Mouse (Mus musculus): Measurements from ENCODE around the gene Hip1r. TPM values are rescaled to one million over a fixed set of nuclear protein-coding genes. Genes with fewer than 3 reads are reported as not detected.

The Hip1r gene
- polyA plus RNA-seq, 1 experiment from 2014 or later: 13.5 TPM

GRCm38 (mm10) chr5:124025587-124026441, 52.4 kb downstream of the Hip1r start:
- Histone ChIP-seq H3K4me3 (ENCODE audit: low read depth, low read length) (no peak overlapping the region), H3K9me3 (ENCODE audit: low read length) (no peaks in the 10 kb centered on the region), H3K4me1 (ENCODE audit: insufficient read depth) (peaks cover 84% of the 10 kb centered on the region), H3K27ac (ENCODE audit: low read depth) (peak overlapping the region; percentile 90), H3K36me3 (replicated peaks; ENCODE audit: insufficient read depth, low read length) (peaks cover 13% of the 10 kb centered on the region; the same call in 1 of the 2 replicates), H3K4me2 (ENCODE audit: low read depth, low read length) (peak overlapping the region; percentile 39), H3K27me3 (ENCODE audit: insufficient read depth, low read length) (no peaks in the 10 kb centered on the region), H3K9ac (replicated peaks) (0 out of 2 replicates have a peak overlapping the region, but pooled peaks have one; percentile 3)
- WGBS (ENCODE audit: insufficient replicate concordance): 68% methylated on average over 15 of the region's 15 CpGs
- ATAC-seq (peak; percentile 72), DNase-seq (peak; percentile 65)
- TF ChIP-seq EP300 (IDR thresholded peaks at IDR 0.05; ENCODE audit: low read depth): peak; percentile 10; the same call in 1 of the 2 replicates
- TF ChIP-seq CTCF (IDR thresholded peaks at IDR 0.05; ENCODE audit: low read depth): no peak

GRCm38 (mm10) chr5:124026568-124026967, 53.1 kb downstream of the Hip1r start:
- WGBS (ENCODE audit: insufficient replicate concordance): 71% methylated on average over 5 of the region's 5 CpGs
- Histone ChIP-seq H3K4me2 (ENCODE audit: low read depth, low read length) (peak overlapping the region; percentile 39), H3K36me3 (replicated peaks; ENCODE audit: insufficient read depth, low read length) (peaks cover 13% of the 10 kb centered on the region; the same call in 1 of the 2 replicates), H3K4me1 (ENCODE audit: insufficient read depth) (peaks cover 79% of the 10 kb centered on the region), H3K9ac (replicated peaks) (peak overlapping the region; percentile 22; the same call in 1 of the 2 replicates), H3K27me3 (ENCODE audit: insufficient read depth, low read length) (no peaks in the 10 kb centered on the region), H3K27ac (ENCODE audit: low read depth) (peak overlapping the region; percentile 90), H3K9me3 (ENCODE audit: low read length) (no peaks in the 10 kb centered on the region), H3K4me3 (ENCODE audit: low read depth, low read length) (no peak overlapping the region)
- ATAC-seq (no peak), DNase-seq (no peak)
- TF ChIP-seq CTCF (IDR thresholded peaks at IDR 0.05; ENCODE audit: low read depth) (peak; percentile 9; the same call in 1 of the 2 replicates), EP300 (IDR thresholded peaks at IDR 0.05; ENCODE audit: low read depth) (no peak)

GRCm38 (mm10) chr5:124027702-124028470, 54.5 kb downstream of the Hip1r start:
- Histone ChIP-seq H3K9ac (replicated peaks) (peak overlapping the region; percentile 1; the same call in 1 of the 2 replicates), H3K4me2 (ENCODE audit: low read depth, low read length) (peak overlapping the region; percentile 31), H3K36me3 (replicated peaks; ENCODE audit: insufficient read depth, low read length) (peaks cover 13% of the 10 kb centered on the region; the same call in 1 of the 2 replicates), H3K9me3 (ENCODE audit: low read length) (no peaks in the 10 kb centered on the region), H3K27me3 (ENCODE audit: insufficient read depth, low read length) (no peaks in the 10 kb centered on the region), H3K4me1 (ENCODE audit: insufficient read depth) (peaks cover 71% of the 10 kb centered on the region), H3K4me3 (ENCODE audit: low read depth, low read length) (0 out of 2 replicates have a peak overlapping the region, but pooled peaks have one; percentile 11), H3K27ac (ENCODE audit: low read depth) (peak overlapping the region; percentile 91)
- no peak for TF ChIP-seq EP300 (IDR thresholded peaks at IDR 0.05; ENCODE audit: low read depth)
- no peak for TF ChIP-seq CTCF (IDR thresholded peaks at IDR 0.05; ENCODE audit: low read depth)
- no peak for ATAC-seq
- no peak for DNase-seq
- 50% methylated on average over 19 of the region's 19 CpGs for WGBS (ENCODE audit: insufficient replicate concordance)

GRCm38 (mm10) chr5:124028680-124029079, 55.3 kb downstream of the Hip1r start:
- WGBS (ENCODE audit: insufficient replicate concordance): 42% methylated on average over 7 of the region's 7 CpGs
- H3K9me3 ChIP-seq (ENCODE audit: low read length): no peaks in the 10 kb centered on the region
- peak overlapping the region; percentile 91 for H3K27ac ChIP-seq (ENCODE audit: low read depth)
- H3K4me1 ChIP-seq (ENCODE audit: insufficient read depth): peaks cover 65% of the 10 kb centered on the region
- peaks cover 13% of the 10 kb centered on the region; the same call in 1 of the 2 replicates for H3K36me3 ChIP-seq (replicated peaks; ENCODE audit: insufficient read depth, low read length)
- DNase-seq (no peak), ATAC-seq (no peak)
- peak overlapping the region; percentile 1; the same call in 1 of the 2 replicates for H3K9ac ChIP-seq (replicated peaks)
- TF ChIP-seq EP300 (IDR thresholded peaks at IDR 0.05; ENCODE audit: low read depth) (no peak), CTCF (IDR thresholded peaks at IDR 0.05; ENCODE audit: low read depth) (no peak)
- H3K4me3 ChIP-seq (ENCODE audit: low read depth, low read length): no peak overlapping the region
- H3K27me3 ChIP-seq (ENCODE audit: insufficient read depth, low read length): no peaks in the 10 kb centered on the region
- peak overlapping the region; percentile 31 for H3K4me2 ChIP-seq (ENCODE audit: low read depth, low read length)

GRCm38 (mm10) chr5:124029220-124030035, 56.0 kb downstream of the Hip1r start:
- Histone ChIP-seq H3K9ac (replicated peaks) (no peak overlapping the region; the same call in 1 of the 2 replicates), H3K4me3 (ENCODE audit: low read depth, low read length) (peak overlapping the region; percentile 87; the same call in 1 of the 2 replicates), H3K4me2 (ENCODE audit: low read depth, low read length) (peak overlapping the region; percentile 84), H3K9me3 (ENCODE audit: low read length) (no peaks in the 10 kb centered on the region), H3K36me3 (replicated peaks; ENCODE audit: insufficient read depth, low read length) (peaks cover 13% of the 10 kb centered on the region; the same call in 1 of the 2 replicates), H3K4me1 (ENCODE audit: insufficient read depth) (peaks cover 60% of the 10 kb centered on the region), H3K27me3 (ENCODE audit: insufficient read depth, low read length) (no peaks in the 10 kb centered on the region), H3K27ac (ENCODE audit: low read depth) (peak overlapping the region; percentile 91)
- peak; percentile 76 for ATAC-seq
- TF ChIP-seq CTCF (IDR thresholded peaks at IDR 0.05; ENCODE audit: low read depth): no peak
- peak; percentile 69 for TF ChIP-seq EP300 (IDR thresholded peaks at IDR 0.05; ENCODE audit: low read depth)
- DNase-seq: peak; percentile 44
- WGBS (ENCODE audit: insufficient replicate concordance): 73% methylated on average over 19 of the region's 19 CpGs

Measured in liver, postnatal 0 days (tissue).